Mouse (Mus musculus) hindbrain, embryonic 16.5 days (tissue): ENCODE data around the gene BC051142. TPM values are rescaled to one million over a fixed set of nuclear protein-coding genes. Genes with fewer than 3 reads are reported as not detected.

ENCODE experiments used
- ATAC-seq: fragments of 200-750 bp; cut with Nextera tagmentation; 2 replicates; pipeline ENCODE4 v1.8.0; 2017; ENCODE audit warnings: moderate TSS enrichment, moderate library complexity
- H3K27ac ChIP-seq: fragments of 300-500 bp; sonication (generic); 2 replicates; pipeline ENCODE4 v1.5.1; 2014; ENCODE audit warnings: low read depth, mild to moderate bottlenecking, control low read depth, low read length, moderate library complexity
- H3K27me3 ChIP-seq: fragments of 300-500 bp; sonication (generic); replicated peaks from 2 replicates; pipeline ENCODE4 v1.6.1; 2014; ENCODE audit warnings: low read length; ENCODE audit not compliant: control insufficient read depth, insufficient read depth
- H3K36me3 ChIP-seq: fragments of 300-500 bp; sonication (generic); 2 replicates; pipeline ENCODE4 v1.6.1; 2014; ENCODE audit warnings: mild to moderate bottlenecking, low read length, moderate library complexity, mixed read lengths; ENCODE audit not compliant: control insufficient read depth, insufficient read depth
- H3K4me1 ChIP-seq: fragments of 300-500 bp; sonication (generic); 2 replicates; pipeline ENCODE4 v1.6.1; 2014; ENCODE audit warnings: low read depth, low read length; ENCODE audit not compliant: control insufficient read depth, insufficient read depth
- H3K4me2 ChIP-seq: fragments of 300-500 bp; sonication (generic); 2 replicates; pipeline ENCODE4 v1.6.1; 2014; ENCODE audit warnings: mild to moderate bottlenecking, low read length, control low read depth, moderate library complexity
- H3K4me3 ChIP-seq: fragments of 300-500 bp; sonication (generic); 2 replicates; pipeline ENCODE4 v1.5.1; 2014; ENCODE audit warnings: mild to moderate bottlenecking, low read length, control low read depth, moderate library complexity
- H3K9ac ChIP-seq: fragments of 300-500 bp; sonication (generic); 2 replicates; pipeline ENCODE4 v1.6.1; 2014; ENCODE audit warnings: low read depth, mild to moderate bottlenecking, control low read depth, low read length, moderate library complexity
- H3K9me3 ChIP-seq: fragments of 300-500 bp; sonication (generic); 2 replicates; pipeline ENCODE4 v1.6.1; 2014; ENCODE audit warnings: mild to moderate bottlenecking, low read length, moderate library complexity; ENCODE audit not compliant: control insufficient read depth
- WGBS: fragments of 180-500 bp; shearing (Covaris S2); extraction: QIAGEN DNeasy Blood & Tissue Kit; methylation state at CpG from one replicate; pipeline ENCODE4 v1.1.7; 2014; 5-methylcytosine and 5-hydroxymethylcytosine counted together
- polyA plus RNA-seq: library from polyadenylated mRNA; unstranded; fragments of >200 nt; fragmentation: Nextera tagmentation; extraction: Ambion mirVana; gene quantifications from 2 replicates; pipeline ENCODE4 v1.2.1, GENCODE M21; 2015

BC051142 gene
- polyA plus RNA-seq, 1 experiment from 2014 or later: 4.5 TPM

DNA sequence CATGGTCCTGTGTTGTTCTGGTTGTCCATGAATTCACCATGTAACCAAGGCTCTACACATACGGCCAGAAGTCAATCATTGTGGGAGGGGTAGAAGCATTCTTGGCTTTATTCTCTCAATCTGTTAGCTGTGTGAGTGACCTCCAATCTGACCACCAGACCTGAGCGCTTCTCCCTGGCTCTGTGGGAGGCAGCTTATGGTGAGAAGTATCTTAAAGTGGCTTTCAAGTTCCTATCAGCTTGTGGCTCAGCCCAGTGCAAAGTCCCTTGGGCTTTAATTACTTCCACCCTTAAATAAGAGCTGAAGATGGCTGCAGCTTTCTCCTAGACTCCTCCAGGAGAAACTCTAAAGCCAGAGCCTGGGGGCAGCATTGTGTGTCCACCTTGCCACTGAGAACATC, 21.8 kb upstream of the BC051142 start, which contains the start of gene Btnl1:
Gene Btnl1 (plus strand): TSS at position 286 of the 400 bp plus-strand sequence.
- WGBS: 78% methylated on average over 2 of the region's 2 CpGs
- ATAC-seq: no peak
- no peaks in the 10 kb centered on the region for H3K36me3 ChIP-seq

DNA sequence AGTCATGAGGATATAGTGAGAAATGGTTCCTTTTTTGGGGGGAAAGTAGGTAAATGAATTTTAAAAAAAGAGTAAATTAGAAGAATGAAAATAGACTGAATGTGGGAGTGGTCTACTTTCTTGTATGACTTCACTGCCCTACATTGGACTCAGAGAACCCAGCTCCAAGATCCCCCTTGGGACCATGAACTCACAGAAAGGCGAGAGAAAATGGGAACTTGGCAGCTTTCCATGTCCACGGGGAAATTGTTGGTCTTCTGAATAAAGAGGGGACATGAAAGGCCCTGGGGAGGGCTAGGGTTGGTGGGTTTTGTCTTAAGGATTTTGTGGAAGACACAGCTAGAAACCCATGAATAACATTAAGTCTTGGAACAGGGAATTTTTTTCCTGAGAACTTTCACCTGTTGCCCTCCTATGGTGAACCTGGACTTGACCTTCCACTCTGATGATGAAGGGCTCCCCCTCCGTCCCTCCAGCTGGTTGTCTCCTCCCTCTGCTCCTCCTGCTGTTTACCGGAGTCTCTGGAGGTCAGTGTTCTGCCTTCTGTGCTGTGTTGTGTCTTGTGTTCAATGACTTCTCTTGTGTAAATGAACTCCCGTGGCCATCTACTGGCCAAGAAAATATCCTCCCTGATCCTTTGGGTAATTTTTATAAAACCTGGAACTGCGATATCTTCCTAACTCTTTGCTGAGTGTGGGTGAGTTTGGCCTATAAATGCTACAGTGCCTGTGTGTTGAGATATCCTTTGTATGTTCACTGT, 21.0 kb upstream of the BC051142 start:
- WGBS: 55% methylated on average over 6 of the region's 6 CpGs
- Histone ChIP-seq H3K4me3 (no peak overlapping the region), H3K27ac (no peak overlapping the region), H3K27me3 (no peaks in the 10 kb centered on the region), H3K4me1 (no peaks in the 10 kb centered on the region), H3K9me3 (no peaks in the 10 kb centered on the region), H3K9ac (no peak overlapping the region), H3K4me2 (no peak overlapping the region), H3K36me3 (no peaks in the 10 kb centered on the region)
- no peak for ATAC-seq

More for the DNA sequence above, 21.8 kb upstream of the BC051142 start, which contains the start of gene Btnl1:
- no peak within 1 kb of the TSS for H3K27ac ChIP-seq
- H3K4me2 ChIP-seq: no peak within 1 kb of the TSS
- no peak within 1 kb of the TSS for H3K9ac ChIP-seq
- no peaks in the 10 kb centered on the region for H3K4me1 ChIP-seq
- no peaks in the 10 kb centered on the region for H3K27me3 ChIP-seq
- H3K9me3 ChIP-seq: no peaks in the 10 kb centered on the region
- H3K4me3 ChIP-seq: no peak within 1 kb of the TSS

DNA sequence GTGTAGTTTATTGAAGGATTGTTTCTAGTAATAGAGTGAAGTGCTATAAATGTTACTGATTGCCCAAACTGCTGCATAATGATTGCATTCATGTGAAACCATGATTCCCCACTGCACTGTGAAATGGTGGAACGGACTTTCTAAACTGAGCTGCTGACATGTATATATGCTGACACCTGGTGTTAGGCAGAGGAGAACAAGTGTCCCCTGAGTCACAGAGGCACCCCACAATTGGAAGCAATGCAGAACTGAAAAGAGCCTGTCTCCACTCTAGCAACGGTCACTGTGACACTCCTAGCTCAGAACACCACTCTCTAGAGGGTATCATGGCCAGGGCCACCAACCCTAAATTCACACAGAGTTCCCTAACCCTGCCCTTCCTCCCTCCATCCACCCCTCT, 19.9 kb upstream of the BC051142 start:
- Histone ChIP-seq H3K4me3 (no peak overlapping the region), H3K27ac (no peak overlapping the region), H3K9ac (no peak overlapping the region), H3K36me3 (no peaks in the 10 kb centered on the region), H3K4me2 (no peak overlapping the region), H3K9me3 (no peaks in the 10 kb centered on the region), H3K27me3 (no peaks in the 10 kb centered on the region), H3K4me1 (no peaks in the 10 kb centered on the region)
- no peak for ATAC-seq
- 80% methylated on average over 2 of the region's 2 CpGs for WGBS

DNA sequence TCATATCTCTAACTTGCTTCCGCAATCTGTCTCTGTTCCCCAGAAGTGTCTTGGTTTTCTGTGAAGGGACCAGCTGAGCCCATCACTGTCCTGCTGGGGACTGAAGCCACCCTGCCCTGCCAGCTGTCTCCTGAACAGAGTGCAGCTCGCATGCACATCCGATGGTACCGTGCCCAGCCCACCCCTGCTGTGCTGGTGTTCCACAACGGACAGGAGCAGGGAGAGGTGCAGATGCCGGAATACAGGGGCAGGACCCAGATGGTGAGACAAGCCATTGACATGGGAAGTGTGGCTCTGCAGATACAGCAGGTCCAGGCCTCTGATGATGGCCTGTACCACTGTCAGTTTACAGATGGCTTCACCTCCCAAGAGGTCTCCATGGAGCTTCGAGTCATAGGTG, 19.2 kb upstream of the BC051142 start:
- no peaks in the 10 kb centered on the region for H3K4me1 ChIP-seq
- no peak overlapping the region for H3K4me3 ChIP-seq
- H3K9ac ChIP-seq: no peak overlapping the region
- H3K36me3 ChIP-seq: no peaks in the 10 kb centered on the region
- no peaks in the 10 kb centered on the region for H3K9me3 ChIP-seq
- no peak overlapping the region for H3K4me2 ChIP-seq
- WGBS: 66% methylated on average over 7 of the region's 7 CpGs
- no peaks in the 10 kb centered on the region for H3K27me3 ChIP-seq
- ATAC-seq: no peak
- no peak overlapping the region for H3K27ac ChIP-seq

GRCm38 (mm10) chr17:34381876-34382275, 16.7 kb upstream of the BC051142 start:
- ATAC-seq: no peak
- no peaks in the 10 kb centered on the region for H3K27me3 ChIP-seq
- no peaks in the 10 kb centered on the region for H3K9me3 ChIP-seq
- no peaks in the 10 kb centered on the region for H3K4me1 ChIP-seq
- H3K4me3 ChIP-seq: no peak overlapping the region
- H3K36me3 ChIP-seq: no peaks in the 10 kb centered on the region
- H3K27ac ChIP-seq: no peak overlapping the region
- H3K4me2 ChIP-seq: no peak overlapping the region
- H3K9ac ChIP-seq: no peak overlapping the region
- 75% methylated on average over 11 of the region's 11 CpGs for WGBS

DNA sequence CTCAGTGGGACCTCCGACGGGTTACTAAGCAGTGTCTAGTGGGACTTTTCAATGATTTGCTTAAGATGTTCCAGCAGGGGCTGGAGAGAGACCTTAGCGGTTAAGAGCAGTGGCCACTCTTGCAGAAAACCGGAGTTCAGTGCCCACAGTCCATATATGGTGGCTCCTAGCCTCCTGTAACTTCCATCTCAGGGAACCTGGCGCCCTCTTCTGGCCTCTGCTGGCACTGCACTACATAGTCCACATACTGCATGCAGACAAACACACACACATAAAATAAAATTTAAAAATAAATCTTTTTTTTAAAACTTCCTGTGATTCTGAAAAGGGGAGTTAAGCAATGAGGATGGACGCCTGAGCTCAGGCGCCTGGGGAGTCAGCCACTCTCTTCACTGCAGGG, 15.4 kb upstream of the BC051142 start:
- no peak overlapping the region for H3K4me3 ChIP-seq
- H3K4me2 ChIP-seq: no peak overlapping the region
- no peaks in the 10 kb centered on the region for H3K4me1 ChIP-seq
- no peak overlapping the region for H3K27ac ChIP-seq
- H3K36me3 ChIP-seq: no peaks in the 10 kb centered on the region
- H3K9me3 ChIP-seq: no peaks in the 10 kb centered on the region
- ATAC-seq: no peak
- WGBS: 72% methylated on average over 7 of the region's 7 CpGs
- no peak overlapping the region for H3K9ac ChIP-seq
- H3K27me3 ChIP-seq: no peaks in the 10 kb centered on the region

- Histone ChIP-seq H3K9ac (no peak overlapping the region), H3K4me1 (no peaks in the 10 kb centered on the region), H3K27me3 (no peaks in the 10 kb centered on the region), H3K27ac (no peak overlapping the region), H3K9me3 (no peaks in the 10 kb centered on the region), H3K4me3 (no peak overlapping the region), H3K36me3 (no peaks in the 10 kb centered on the region), H3K4me2 (no peak overlapping the region)
- 71% methylated on average over 3 of the region's 3 CpGs for WGBS
- no peak for ATAC-seq
Measured at GRCm38 (mm10) chr17:34384699-34385098, 13.9 kb upstream of the BC051142 start.

DNA sequence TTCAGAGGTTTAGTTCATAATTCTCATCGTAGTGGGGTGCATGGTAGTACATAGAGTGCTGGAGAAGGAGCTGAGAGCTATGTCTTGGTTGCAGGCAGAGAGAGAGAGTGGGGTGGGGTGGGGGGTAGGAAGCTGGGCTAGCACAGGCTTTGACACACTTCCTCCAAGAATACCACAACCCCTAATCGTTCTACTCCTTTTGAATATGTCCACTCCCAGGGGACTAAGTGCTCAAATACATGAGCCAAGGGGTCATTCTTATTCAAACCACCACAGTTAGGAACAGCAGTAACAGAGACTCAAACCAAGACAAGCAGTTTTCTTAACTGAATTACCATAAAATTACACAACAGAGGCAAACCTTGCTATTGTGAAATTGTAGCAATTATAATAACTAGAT, 12.0 kb upstream of the BC051142 start:
- Histone ChIP-seq H3K9ac (no peak overlapping the region), H3K9me3 (no peaks in the 10 kb centered on the region), H3K4me3 (no peak overlapping the region), H3K4me2 (no peak overlapping the region), H3K4me1 (no peaks in the 10 kb centered on the region; the same call in 1 of the 2 replicates), H3K27ac (no peak overlapping the region), H3K36me3 (no peaks in the 10 kb centered on the region), H3K27me3 (no peaks in the 10 kb centered on the region; the same call in 1 of the 2 replicates)
- no peak for ATAC-seq
- 76% methylated on average over 2 of the region's 2 CpGs for WGBS

DNA sequence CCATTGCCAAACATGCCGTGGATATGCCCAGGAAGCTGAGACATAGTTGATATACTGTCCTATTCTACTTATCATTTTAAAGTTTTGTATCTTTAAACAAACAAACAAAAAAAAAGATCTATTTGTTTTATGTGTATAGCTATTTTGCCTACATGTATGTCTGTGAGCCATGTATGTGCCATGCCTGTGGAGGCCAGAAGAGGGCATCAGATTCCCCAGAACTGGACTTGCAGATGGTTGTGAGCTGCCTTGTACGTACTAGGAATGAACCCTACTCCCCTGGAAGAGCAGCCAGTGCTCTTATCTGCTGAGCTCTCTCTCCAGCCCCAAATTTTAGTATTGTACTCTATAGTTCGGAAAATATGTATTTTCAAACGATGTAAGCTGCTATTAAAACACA, 10.1 kb upstream of the BC051142 start:
- Histone ChIP-seq H3K4me1 (no peaks in the 10 kb centered on the region; the same call in 1 of the 2 replicates), H3K27me3 (no peaks in the 10 kb centered on the region; the same call in 1 of the 2 replicates), H3K9me3 (no peaks in the 10 kb centered on the region), H3K36me3 (no peaks in the 10 kb centered on the region), H3K9ac (no peak overlapping the region), H3K4me3 (no peak overlapping the region), H3K4me2 (no peak overlapping the region), H3K27ac (no peak overlapping the region)
- ATAC-seq: no peak
- WGBS: 33% methylated on average over 4 of the region's 4 CpGs
